Mouse (Mus musculus): ENCODE results near the gene Rgs21. TPM values are rescaled to one million over a fixed set of nuclear protein-coding genes. Genes with fewer than 3 reads are reported as not detected.

Gene Rgs21
- polyA plus RNA-seq (2012; rRNA removed; ENCODE audit: low replicate concordance), result not detected in 2 replicates

DNA sequence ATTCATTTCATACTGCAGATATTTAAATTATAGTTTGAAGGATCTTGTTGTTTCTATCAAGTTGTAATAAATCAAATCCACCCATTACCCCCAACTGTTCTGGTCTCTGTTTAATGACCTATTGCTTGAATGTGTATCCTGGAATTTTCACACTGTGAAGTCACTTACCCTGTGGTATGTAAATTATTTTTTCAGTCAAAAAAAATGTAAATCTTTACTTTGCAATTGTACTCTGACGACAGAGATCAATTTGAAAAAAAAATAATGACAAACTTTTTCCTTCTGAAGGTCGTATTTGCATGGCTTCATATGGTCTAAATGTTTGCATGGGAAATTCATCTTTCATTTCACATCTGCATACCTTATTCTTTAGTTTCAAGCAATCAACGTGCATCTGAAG, at the start of gene Rgs21:
Rgs21 (minus strand) TSS at position 101 of the 400 bp plus-strand sequence.

Other genes starting within 250 kb of the Rgs21 start
- 0.47 and 0.69 TPM in 2 replicates for gene Rgs18, start 207.8 kb upstream of the Rgs21 start, polyA plus RNA-seq (2012; rRNA removed; ENCODE audit: low replicate concordance)

Measured in subcutaneous adipose tissue, adult 2 months (tissue).